Mouse (Mus musculus) MN1 (cell line): ENCODE measurements around the gene Defb30.
A peak's percentile ranks its signal among the peaks of the same experiment; 100 is the strongest.

Source experiments
- DNase-seq: peaks from one replicate; pipeline ENCODE4 v3.0.0-alpha.2; 2016; ENCODE audit warnings: low spot score

The Defb30 gene

GRCm38 (mm10) chr14:63049910-63050370 lies at the start of gene Defb30:
TSS of gene Defb30 (minus strand) at chr14:63049960.
- no peak for DNase-seq

GRCm38 (mm10) chr14:63067708-63068107 lies 17.9 kb upstream of the Defb30 start:
- no peak for DNase-seq

- peak; percentile 86 for DNase-seq
These were observed 17.0 kb upstream of the Defb30 start for GRCm38 (mm10) chr14:63066630-63067310.

- DNase-seq, result no peak
These were observed 15.6 kb upstream of the Defb30 start for GRCm38 (mm10) chr14:63065391-63065790.

- peak; percentile 79 for DNase-seq
These were observed 12.4 kb upstream of the Defb30 start for GRCm38 (mm10) chr14:63062184-63062583.

GRCm38 (mm10) chr14:63060361-63060760 lies 10.6 kb upstream of the Defb30 start:
- peak; percentile 39 for DNase-seq

GRCm38 (mm10) chr14:63054729-63055128 lies 5.0 kb upstream of the Defb30 start:
- peak; percentile 95 for DNase-seq

GRCm38 (mm10) chr14:63050769-63051168 lies 1.0 kb upstream of the Defb30 start:
- DNase-seq, result peak; percentile 46

GRCm38 (mm10) chr14:63046691-63047090 lies 3.1 kb downstream of the Defb30 start, which contains the start of gene Defb42:
TSS of gene Defb42 (plus strand) at chr14:63046991.
- DNase-seq, result no peak

GRCm38 (mm10) chr14:63020524-63021156 lies 29.1 kb downstream of the Defb30 start:
- DNase-seq, result peak; percentile 66

GRCm38 (mm10) chr14:63014667-63015066 lies 35.1 kb downstream of the Defb30 start:
- DNase-seq, result peak; percentile 24

- DNase-seq, result peak; percentile 36
These were observed 36.7 kb downstream of the Defb30 start for GRCm38 (mm10) chr14:63013082-63013481.

- no peak for DNase-seq
These were observed 38.3 kb downstream of the Defb30 start, which contains the start of gene Defb43 for GRCm38 (mm10) chr14:63011471-63011870. TSS of gene Defb43 (plus strand) at chr14:63011771.

GRCm38 (mm10) chr14:63002588-63002987 lies 47.2 kb downstream of the Defb30 start:
- no peak for DNase-seq

- no peak for DNase-seq
These were observed 50.8 kb downstream of the Defb30 start for GRCm38 (mm10) chr14:62998977-62999376.

GRCm38 (mm10) chr14:62997777-62998176 lies 52.0 kb downstream of the Defb30 start, which contains the start of gene Defb47:
TSS of gene Defb47 (plus strand) at chr14:62998077.
- DNase-seq, result no peak

- DNase-seq, result no peak
These were observed 57.8 kb downstream of the Defb30 start for GRCm38 (mm10) chr14:62991849-62992510.

- no peak for DNase-seq
These were observed 58.5 kb downstream of the Defb30 start for GRCm38 (mm10) chr14:62991271-62991670.

- DNase-seq, result no peak
These were observed 65.3 kb downstream of the Defb30 start, which contains the start of gene Defb48 for GRCm38 (mm10) chr14:62984410-62984809. TSS of gene Defb48 (minus strand) at chr14:62984510.
